Mouse (Mus musculus): Measurements from ENCODE around the gene Stk10. TPM values are rescaled to one million over a fixed set of nuclear protein-coding genes. Genes with fewer than 3 reads are reported as not detected.

Stk10 gene
- polyA plus RNA-seq, 1 experiment from 2014 or later, result 3.6 TPM

- H3K9ac ChIP-seq, result no peak overlapping the region
- WGBS, result 62% methylated on average over 6 of the region's 6 CpGs
- H3K9me3 ChIP-seq, result no peaks in the 10 kb centered on the region
- no peaks in the 10 kb centered on the region for H3K27me3 ChIP-seq (replicated peaks)
- ATAC-seq, result peak; percentile 19; the same call in 1 of the 2 replicates
- no peak overlapping the region for H3K27ac ChIP-seq
- H3K4me1 ChIP-seq (replicated peaks), result peaks cover 32% of the 10 kb centered on the region
- no peak overlapping the region for H3K4me2 ChIP-seq (replicated peaks)
- H3K36me3 ChIP-seq, result no peaks in the 10 kb centered on the region
- H3K4me3 ChIP-seq (replicated peaks), result no peak overlapping the region
These were observed 33.1 kb downstream of the Stk10 start for GRCm38 (mm10) chr11:32566184-32566583.

- 0 out of 2 replicates have a peak overlapping the region, but pooled peaks have one; percentile 14 for H3K4me2 ChIP-seq (replicated peaks)
- H3K4me3 ChIP-seq (replicated peaks), result no peak overlapping the region
- H3K27ac ChIP-seq, result no peak overlapping the region
- peaks cover 32% of the 10 kb centered on the region for H3K4me1 ChIP-seq (replicated peaks)
- peak; percentile 31; the same call in 1 of the 2 replicates for ATAC-seq
- no peak overlapping the region for H3K9ac ChIP-seq
- H3K27me3 ChIP-seq (replicated peaks), result no peaks in the 10 kb centered on the region
- no peaks in the 10 kb centered on the region for H3K9me3 ChIP-seq
- no peaks in the 10 kb centered on the region for H3K36me3 ChIP-seq
- 76% methylated on average over 10 of the region's 10 CpGs for WGBS
These were observed 34.1 kb downstream of the Stk10 start for GRCm38 (mm10) chr11:32567000-32567855.

GRCm38 (mm10) chr11:32568060-32568459 lies 35.0 kb downstream of the Stk10 start:
- Histone ChIP-seq H3K36me3 (no peaks in the 10 kb centered on the region), H3K9me3 (no peaks in the 10 kb centered on the region), H3K4me3 (replicated peaks) (no peak overlapping the region), H3K4me2 (replicated peaks) (no peak overlapping the region), H3K9ac (no peak overlapping the region), H3K27ac (no peak overlapping the region), H3K27me3 (replicated peaks) (no peaks in the 10 kb centered on the region), H3K4me1 (replicated peaks) (peaks cover 32% of the 10 kb centered on the region)
- WGBS, result 77% methylated on average over 7 of the region's 7 CpGs
- no peak for ATAC-seq

DNA sequence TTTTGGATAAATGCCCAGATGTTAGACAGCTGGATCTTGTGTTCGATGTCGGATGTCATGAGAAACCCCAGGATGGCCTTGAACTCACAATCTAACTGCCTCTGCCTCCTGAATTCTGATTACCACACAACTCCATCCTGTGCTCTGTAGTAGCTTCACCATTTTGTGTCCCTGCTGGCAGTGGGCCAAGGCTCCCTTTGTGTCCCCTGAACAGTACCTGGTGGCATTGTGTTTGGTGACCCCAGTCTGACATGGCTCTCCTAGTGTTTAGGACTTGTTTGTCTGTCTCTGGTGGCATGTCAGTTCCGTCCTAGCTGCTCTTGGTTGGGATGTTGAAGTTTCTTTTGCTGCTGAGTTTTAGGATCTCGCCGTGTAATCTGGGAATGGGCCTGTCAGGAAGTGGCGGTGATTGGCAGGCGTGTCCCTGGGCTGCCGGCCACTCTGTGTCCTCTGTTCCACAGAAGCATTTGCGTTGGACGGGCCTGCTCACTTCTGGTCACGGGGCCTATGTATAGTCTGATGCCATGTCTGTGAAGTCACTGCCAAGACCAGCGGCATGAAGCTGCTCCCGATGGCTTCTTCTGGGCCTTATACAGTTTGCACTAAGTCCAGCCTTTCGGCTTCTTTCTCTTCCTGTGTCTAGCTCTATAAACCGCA lies 35.7 kb downstream of the Stk10 start:
- Histone ChIP-seq H3K9me3 (no peaks in the 10 kb centered on the region), H3K4me3 (replicated peaks) (no peak overlapping the region), H3K9ac (no peak overlapping the region), H3K4me1 (replicated peaks) (peaks cover 25% of the 10 kb centered on the region), H3K27me3 (replicated peaks) (no peaks in the 10 kb centered on the region), H3K36me3 (no peaks in the 10 kb centered on the region), H3K4me2 (replicated peaks) (no peak overlapping the region), H3K27ac (no peak overlapping the region)
- WGBS, result 90% methylated on average over 15 of the region's 15 CpGs
- ATAC-seq, result no peak

GRCm38 (mm10) chr11:32571103-32571502 lies 38.0 kb downstream of the Stk10 start:
- no peaks in the 10 kb centered on the region for H3K27me3 ChIP-seq (replicated peaks)
- H3K4me3 ChIP-seq (replicated peaks), result no peak overlapping the region
- H3K4me1 ChIP-seq (replicated peaks), result peaks cover 17% of the 10 kb centered on the region
- no peaks in the 10 kb centered on the region for H3K9me3 ChIP-seq
- 88% methylated on average over 6 of the region's 6 CpGs for WGBS
- ATAC-seq, result no peak
- H3K36me3 ChIP-seq, result no peaks in the 10 kb centered on the region
- no peak overlapping the region for H3K4me2 ChIP-seq (replicated peaks)
- no peak overlapping the region for H3K9ac ChIP-seq
- H3K27ac ChIP-seq, result no peak overlapping the region

DNA sequence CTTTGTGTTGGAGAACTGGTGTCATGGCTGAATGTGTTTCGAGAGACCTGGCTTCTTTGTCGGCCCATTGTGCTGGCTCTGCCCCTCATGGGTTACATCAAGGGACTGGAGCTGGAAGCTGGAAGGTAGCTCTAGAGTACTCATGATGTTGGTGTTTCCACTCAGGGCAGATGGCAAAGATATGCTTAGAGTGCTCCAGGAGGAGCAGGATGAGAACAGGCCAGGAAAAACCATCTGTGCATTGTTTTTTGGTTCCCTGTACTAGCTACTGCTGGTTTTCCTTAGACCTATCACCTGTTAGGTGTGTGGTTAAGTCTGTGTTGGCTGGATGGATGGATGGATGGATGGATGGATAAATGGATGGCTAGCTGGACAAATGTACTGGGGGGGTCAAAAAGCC lies 40.6 kb downstream of the Stk10 start:
- 88% methylated on average over 2 of the region's 2 CpGs for WGBS
- no peak for ATAC-seq
- no peak overlapping the region for H3K4me2 ChIP-seq (replicated peaks)
- no peak overlapping the region for H3K27ac ChIP-seq
- no peak overlapping the region for H3K9ac ChIP-seq
- 0 out of 2 replicates have a peak, but pooled peaks cover 10% of the 10 kb centered on the region for H3K4me1 ChIP-seq (replicated peaks)
- no peaks in the 10 kb centered on the region for H3K9me3 ChIP-seq
- H3K36me3 ChIP-seq, result no peaks in the 10 kb centered on the region
- H3K4me3 ChIP-seq (replicated peaks), result no peak overlapping the region
- no peaks in the 10 kb centered on the region for H3K27me3 ChIP-seq (replicated peaks)

GRCm38 (mm10) chr11:32575964-32576759 lies 43.1 kb downstream of the Stk10 start:
- WGBS, result 72% methylated on average over 6 of the region's 6 CpGs
- H3K4me3 ChIP-seq (replicated peaks), result no peak overlapping the region
- no peak overlapping the region for H3K9ac ChIP-seq
- H3K36me3 ChIP-seq, result no peaks in the 10 kb centered on the region
- H3K27me3 ChIP-seq (replicated peaks), result no peaks in the 10 kb centered on the region
- no peak overlapping the region for H3K27ac ChIP-seq
- 0 out of 2 replicates have a peak, but pooled peaks cover 10% of the 10 kb centered on the region for H3K4me1 ChIP-seq (replicated peaks)
- peak; percentile 71 for ATAC-seq
- no peak overlapping the region for H3K4me2 ChIP-seq (replicated peaks)
- no peaks in the 10 kb centered on the region for H3K9me3 ChIP-seq

GRCm38 (mm10) chr11:32576760-32577050 lies 43.6 kb downstream of the Stk10 start:
- no peak overlapping the region for H3K9ac ChIP-seq
- 0 out of 2 replicates have a peak, but pooled peaks cover 10% of the 10 kb centered on the region for H3K4me1 ChIP-seq (replicated peaks)
- no peaks in the 10 kb centered on the region for H3K36me3 ChIP-seq
- no peak overlapping the region for H3K27ac ChIP-seq
- no peak overlapping the region for H3K4me3 ChIP-seq (replicated peaks)
- WGBS, result 43% methylated on average over 5 of the region's 5 CpGs
- H3K27me3 ChIP-seq (replicated peaks), result no peaks in the 10 kb centered on the region
- ATAC-seq, result no peak
- H3K9me3 ChIP-seq, result no peaks in the 10 kb centered on the region
- H3K4me2 ChIP-seq (replicated peaks), result no peak overlapping the region

GRCm38 (mm10) chr11:32580305-32580947 lies 47.3 kb downstream of the Stk10 start:
- no peak overlapping the region for H3K9ac ChIP-seq

DNA sequence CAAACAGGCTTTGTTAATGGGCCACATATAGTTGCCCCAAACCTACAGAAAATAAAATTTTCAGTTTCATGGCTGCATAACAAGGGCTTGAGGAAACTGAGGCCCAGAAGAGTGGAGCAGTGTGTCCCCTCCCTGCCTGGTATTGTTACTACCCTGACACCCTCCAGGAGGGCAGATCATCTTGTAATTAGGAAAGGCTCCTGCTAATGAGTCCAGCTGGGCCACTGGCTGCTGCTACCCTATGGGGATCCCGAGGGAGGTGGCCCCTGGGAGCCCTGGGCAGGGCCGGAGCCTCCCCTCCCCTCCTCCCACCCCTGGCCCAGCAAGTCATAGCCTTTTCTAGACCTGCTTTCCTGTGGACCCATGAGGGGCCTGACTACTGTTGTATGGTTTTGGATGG lies 47.9 kb downstream of the Stk10 start:
- Histone ChIP-seq H3K4me1 (replicated peaks) (0 out of 2 replicates have a peak, but pooled peaks cover 9% of the 10 kb centered on the region), H3K4me3 (replicated peaks) (no peak overlapping the region), H3K36me3 (no peaks in the 10 kb centered on the region), H3K27me3 (replicated peaks) (no peaks in the 10 kb centered on the region), H3K9ac (no peak overlapping the region), H3K9me3 (no peaks in the 10 kb centered on the region), H3K27ac (no peak overlapping the region), H3K4me2 (replicated peaks) (no peak overlapping the region)
- no peak for ATAC-seq
- 67% methylated on average over 2 of the region's 2 CpGs for WGBS

More at GRCm38 (mm10) chr11:32580305-32580947, 47.3 kb downstream of the Stk10 start:
- H3K4me3 ChIP-seq (replicated peaks), result no peak overlapping the region
- ATAC-seq, result 0 out of 2 replicates have a peak, but pooled peaks have one; percentile 39
- no peaks in the 10 kb centered on the region for H3K36me3 ChIP-seq
- H3K4me2 ChIP-seq (replicated peaks), result no peak overlapping the region
- no peaks in the 10 kb centered on the region for H3K9me3 ChIP-seq
- no peak overlapping the region for H3K27ac ChIP-seq
- WGBS, result 83% methylated on average over 16 of the region's 16 CpGs
- H3K4me1 ChIP-seq (replicated peaks), result 0 out of 2 replicates have a peak, but pooled peaks cover 10% of the 10 kb centered on the region
- no peaks in the 10 kb centered on the region for H3K27me3 ChIP-seq (replicated peaks)

DNA sequence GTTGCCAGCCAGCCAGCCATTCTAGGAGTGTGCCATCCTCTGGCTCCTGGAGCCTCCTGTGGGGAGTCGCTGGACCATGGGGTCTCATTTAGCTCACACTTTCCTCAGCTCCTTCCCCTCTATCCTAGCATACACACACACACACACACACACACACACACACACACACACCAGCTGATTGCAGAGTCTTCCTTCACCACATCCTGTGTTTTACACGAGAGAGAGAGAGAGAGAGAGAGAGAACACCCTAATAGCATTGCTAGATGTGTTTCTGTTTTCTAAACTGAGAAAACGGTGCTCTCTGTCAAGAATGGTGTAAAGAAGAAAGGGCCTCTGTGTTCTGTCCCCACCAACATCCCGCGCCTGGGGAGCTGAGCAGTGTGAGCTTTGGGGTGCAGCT lies 49.7 kb downstream of the Stk10 start:
- 64% methylated on average over 5 of the region's 5 CpGs for WGBS
- Histone ChIP-seq H3K9me3 (no peaks in the 10 kb centered on the region), H3K4me3 (replicated peaks) (no peak overlapping the region), H3K4me1 (replicated peaks) (peaks cover 1% of the 10 kb centered on the region; the same call in 1 of the 2 replicates), H3K27ac (no peak overlapping the region), H3K9ac (no peak overlapping the region), H3K36me3 (no peaks in the 10 kb centered on the region), H3K27me3 (replicated peaks) (no peaks in the 10 kb centered on the region), H3K4me2 (replicated peaks) (no peak overlapping the region)
- no peak for ATAC-seq

- H3K36me3 ChIP-seq, result no peaks in the 10 kb centered on the region
- no peaks in the 10 kb centered on the region for H3K27me3 ChIP-seq (replicated peaks)
- H3K4me2 ChIP-seq (replicated peaks), result no peak overlapping the region
- no peak overlapping the region for H3K4me3 ChIP-seq (replicated peaks)
- 69% methylated on average over 6 of the region's 6 CpGs for WGBS
- H3K4me1 ChIP-seq (replicated peaks), result peaks cover 4% of the 10 kb centered on the region; the same call in 1 of the 2 replicates
- no peaks in the 10 kb centered on the region for H3K9me3 ChIP-seq
- no peak overlapping the region for H3K9ac ChIP-seq
- ATAC-seq, result no peak
- no peak overlapping the region for H3K27ac ChIP-seq
These were observed 52.9 kb downstream of the Stk10 start for GRCm38 (mm10) chr11:32585996-32586395.
